Mouse (Mus musculus) left cerebral cortex, postnatal 25 days (tissue): Measurements from ENCODE around the gene Gm17364. TPM values are rescaled to one million over a fixed set of nuclear protein-coding genes. Genes with fewer than 3 reads are reported as not detected.

Experiments used
- DNase-seq, 2 experiments: peaks; one replicate each; pipeline ENCODE4 v3.0.0; 2022; ENCODE audit warnings: low spot score in 2 of 2, mixed read lengths in 1 of 2
- intact Hi-C: fragments of 180-260 bp; cut with DNase I; formaldehyde crosslinking; loops from one replicate; pipeline ENCODE4 v1.15.1; 2025
- total RNA-seq, 2 experiments: library from RNA; stranded (reverse); gene quantifications; 2 replicates each; pipeline ENCODE4 v1.2.3; 2021

Gene Gm17364
- total RNA-seq, 2 experiments from 2014 or later, result not detected

DNA sequence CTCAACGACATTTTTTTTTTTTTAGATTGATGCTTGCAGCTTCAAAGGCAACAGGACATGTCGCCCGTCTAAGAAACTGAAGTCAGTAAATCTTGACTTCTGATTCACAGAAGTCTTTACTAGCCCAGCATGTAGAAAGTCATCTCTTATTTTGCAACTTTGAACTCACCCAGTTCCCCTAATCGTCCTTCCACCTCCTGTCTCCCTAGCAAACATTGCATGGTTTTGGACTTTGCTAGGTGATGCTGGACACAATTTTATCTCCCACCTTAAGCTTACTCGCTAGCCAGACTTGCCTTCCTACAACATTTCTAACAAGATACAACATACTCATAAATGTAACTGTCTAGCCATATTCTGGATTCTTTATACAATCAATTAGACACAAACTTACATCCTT lies 45.7 kb downstream of the Gm17364 start:
- intact Hi-C loops, result no loop called here
- DNase-seq, result no peak

DNA sequence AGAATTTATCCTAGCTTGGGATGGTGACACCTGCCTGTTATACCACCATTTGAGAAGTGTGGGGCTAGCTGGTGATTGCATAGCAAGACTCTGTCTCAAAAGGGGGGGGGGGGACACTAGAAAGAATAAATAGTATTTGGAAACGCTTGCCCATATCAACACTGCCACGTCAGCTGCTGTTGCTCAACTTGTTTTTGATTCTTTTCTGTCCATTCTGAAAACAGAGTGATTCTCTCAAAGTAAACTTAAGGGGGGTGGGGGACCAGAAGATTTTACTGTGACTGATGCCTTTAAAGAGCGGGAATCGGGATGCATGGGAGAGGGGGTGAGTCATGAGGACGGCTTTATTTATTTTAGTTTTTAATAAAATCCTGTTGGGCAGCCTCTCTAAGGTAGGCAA lies 47.3 kb downstream of the Gm17364 start:
- intact Hi-C loops, result no loop called here
- no peak for DNase-seq

Other genes with a start within 250 kb of the Gm17364 start
- gene Mak, start 194.3 kb downstream of the Gm17364 start, total RNA-seq, result 1 to 10 TPM; 2.6 to 2.9 TPM
- gene Gcm2, start 162.9 kb downstream of the Gm17364 start, total RNA-seq, result not detected
- under 1 TPM; 0.18 to 0.46 TPM for gene Sycp2l, start 159.7 kb downstream of the Gm17364 start, total RNA-seq
- gene Elovl2, start 53.6 kb downstream of the Gm17364 start, total RNA-seq, result 10 to 100 TPM; 21.9 to 23.3 TPM
- 100 to 1,000 TPM; 178 to 186 TPM for gene Smim13, start 24.1 kb downstream of the Gm17364 start, total RNA-seq
- 10 to 100 TPM in 1 of 2 experiments, 1 to 10 TPM in 1; 6.4 to 11.0 TPM for gene Nedd9, start 213.4 kb upstream of the Gm17364 start, total RNA-seq